15 mouse cellular contexts compared by ENCODE assay signal in the genomic region with DNA sequence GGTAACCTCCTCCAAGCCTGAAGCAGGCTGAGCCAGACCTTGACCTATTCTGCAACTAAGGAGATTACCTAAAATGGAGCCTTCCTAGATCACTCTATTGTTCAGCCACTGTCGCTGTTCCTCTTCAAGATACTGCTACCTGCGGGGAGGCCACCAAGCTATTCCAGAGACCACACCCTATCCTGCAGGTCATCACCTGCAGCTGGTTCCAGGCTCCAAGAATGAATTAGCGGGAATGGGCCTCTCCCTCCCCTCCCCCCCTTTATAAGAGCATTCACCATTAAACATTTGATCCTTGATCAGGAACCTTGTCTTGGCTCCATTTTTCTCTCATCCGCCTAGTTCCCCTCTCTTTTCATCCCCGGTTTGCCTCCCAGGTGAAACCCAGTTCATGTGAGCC. TPM values are rescaled to one million over a fixed set of nuclear protein-coding genes. Genes with fewer than 3 reads are reported as not detected.
DNase-seq lines count a peak whose midpoint lies in the region; ATAC-seq and TF ChIP-seq lines count a peak whose summit lies in the region.
"Not testable (repeated sequence)": the region's sequence is repeated elsewhere in the genome, so short reads cannot be mapped to it uniquely, and the experiment has no call there.
"Had no signal": no experiment of that assay in that cellular context is flagged by ENCODE, and none has a peak within 500 bp of the region (broad histone marks: within the 10 kb centered on the region; RNA-seq: fewer than 3 reads in every experiment).

No protein-coding gene starts in this region.

- H3K27ac ChIP-seq in ES-Bruce4 (ENCODE audit: insufficient read depth, low read length) = peak overlapping the region; percentile 100
- not testable (repeated sequence) for H3K27ac ChIP-seq in intestine, embryonic 14.5 days (ENCODE audit: low read depth)

- WGBS in intestine, embryonic 14.5 days = 75% methylated on average over 5 of the region's 5 CpGs

- not testable (repeated sequence) for H3K4me1 ChIP-seq in ES-Bruce4 (ENCODE audit: control insufficient read depth, insufficient read depth, low read length); intestine, embryonic 14.5 days (replicated peaks; ENCODE audit: control insufficient read depth, insufficient read depth, low read length)

- DNase-seq in R1 (ENCODE audit: low read depth, low spot score) (peak; percentile 56), ZHBTc4 (ENCODE audit: low read depth, low spot score) (peak; percentile 9)
- peak; percentile 34 for DNase-seq in heart, adult 11 months
- DNase-seq in intestine, embryonic 14.5 days (ENCODE audit: low spot score) = peak; percentile 41

- not testable (repeated sequence) for H3K27me3 ChIP-seq in ES-Bruce4 (ENCODE audit: control insufficient read depth, insufficient read depth, low read length, poor library complexity, severe bottlenecking); intestine, embryonic 14.5 days (replicated peaks; ENCODE audit: control insufficient read depth, insufficient read depth, low read length)

- peak; percentile 97 for TF ChIP-seq EP300 in ES-Bruce4 (IDR thresholded peaks at IDR 0.05; ENCODE audit: insufficient read depth, low read depth, low read length)

- TF ChIP-seq CTCF in ES-Bruce4 (IDR thresholded peaks at IDR 0.05; ENCODE audit: low read depth, low read length) = not testable (repeated sequence)

- H3K9ac ChIP-seq in ES-Bruce4 (ENCODE audit: low read depth, poor library complexity, severe bottlenecking) = peak overlapping the region; percentile 96
- not testable (repeated sequence) for H3K9ac ChIP-seq in intestine, embryonic 14.5 days (ENCODE audit: low read length)

- TF ChIP-seq POLR2A in ES-Bruce4 (IDR thresholded peaks at IDR 0.05; ENCODE audit: insufficient read depth, low read length) = not testable (repeated sequence)

- H3K36me3 ChIP-seq in ES-Bruce4 (ENCODE audit: control insufficient read depth, insufficient read depth, low read length, poor library complexity, severe bottlenecking); intestine, embryonic 14.5 days (ENCODE audit: control insufficient read depth, insufficient read depth, low read length): not testable (repeated sequence)

- H3K4me2 ChIP-seq in intestine, embryonic 14.5 days (ENCODE audit: low read length) = not testable (repeated sequence)

- peak overlapping the region; percentile 81 for H3K4me3 ChIP-seq in ES-Bruce4 (ENCODE audit: low read depth, low read length)
- not testable (repeated sequence) for H3K4me3 ChIP-seq in intestine, embryonic 14.5 days (ENCODE audit: low read depth, low read length)

- not testable (repeated sequence) for H3K9me3 ChIP-seq in ES-Bruce4 (replicated peaks; ENCODE audit: control insufficient read depth, insufficient read depth, low read length, poor library complexity, severe bottlenecking); intestine, embryonic 14.5 days (ENCODE audit: control insufficient read depth, low read length)

- ATAC-seq in intestine, embryonic 14.5 days (replicated peaks; ENCODE audit: low FRiP score, low TSS enrichment, low read depth) = not testable (repeated sequence)

RNA-seq across cellular contexts. Expression of a gene that starts 29.4 kb away (rescaled TPM):
- 0.94 and 0.99 TPM in 2 replicates for polyA plus RNA-seq in ES-Bruce4 (2011; ENCODE audit: insufficient read depth, insufficient read length, low read depth, missing spikeins)
- polyA plus RNA-seq in intestine, embryonic 14.5 days (2014; fragmentation: Nextera tagmentation; extraction: Ambion mirVana) = not detected in 2 replicates
- polyA plus RNA-seq: CD4-positive, CD25-positive, alpha-beta regulatory T cell, adult 4 months; forebrain, embryonic 11.5 days; forebrain, embryonic 13.5 days; forebrain, embryonic 15.5 days; G1E had no signal

RNA-seq across cellular contexts. Expression of a gene that starts 38.9 kb away (rescaled TPM):
- not detected in 2 replicates for polyA plus RNA-seq in ES-Bruce4 (2011; ENCODE audit: insufficient read depth, insufficient read length, low read depth, missing spikeins)
- polyA plus RNA-seq in intestine, embryonic 14.5 days (2014; fragmentation: Nextera tagmentation; extraction: Ambion mirVana) = not detected in 2 replicates
- polyA plus RNA-seq: brain, embryonic 14.5 days; CD4-positive, CD25-positive, alpha-beta regulatory T cell, adult 4 months; embryonic facial prominence, embryonic 12.5 days; embryonic facial prominence, embryonic 14.5 days; forebrain, embryonic 11.5 days; forebrain, embryonic 13.5 days; forebrain, embryonic 15.5 days; forebrain, postnatal 0 days; G1E; Patski had no signal

RNA-seq across cellular contexts. Expression of a gene that starts 38.9 kb away (rescaled TPM):
- 6.1 and 7.0 TPM in 2 replicates for polyA plus RNA-seq in ES-Bruce4 (2011; ENCODE audit: insufficient read depth, insufficient read length, low read depth, missing spikeins)
- not detected in 2 replicates for polyA plus RNA-seq in intestine, embryonic 14.5 days (2014; fragmentation: Nextera tagmentation; extraction: Ambion mirVana)
- polyA plus RNA-seq: brain, embryonic 14.5 days; CD4-positive, CD25-positive, alpha-beta regulatory T cell, adult 4 months; embryonic facial prominence, embryonic 12.5 days; embryonic facial prominence, embryonic 14.5 days; forebrain, embryonic 11.5 days; forebrain, embryonic 13.5 days; forebrain, embryonic 15.5 days; forebrain, postnatal 0 days; G1E had no signal
